Mouse (Mus musculus) heart, postnatal 4 days (tissue): ENCODE results near the gene Inpp4b. TPM values are rescaled to one million over a fixed set of nuclear protein-coding genes. Genes with fewer than 3 reads are reported as not detected.

Experiments
- DNase-seq: peaks from one replicate; pipeline ENCODE4 v3.0.0; 2021
- total RNA-seq, 2 experiments: library from RNA; stranded (reverse); gene quantifications; 2 replicates each; pipeline ENCODE4 v1.2.3; 2021

The Inpp4b gene
- total RNA-seq, 2 experiments from 2014 or later: 48.2 to 54.0 TPM

GRCm38 (mm10) chr8:81844104-81844982 lies 502.0 kb downstream of the Inpp4b start:
- no peak for DNase-seq

- no peak for DNase-seq
Observed at GRCm38 (mm10) chr8:81847929-81848328, 505.6 kb downstream of the Inpp4b start.

- DNase-seq: no peak
Observed at GRCm38 (mm10) chr8:81849976-81850375, 507.6 kb downstream of the Inpp4b start.

GRCm38 (mm10) chr8:81853184-81853583 lies 510.8 kb downstream of the Inpp4b start:
- no peak for DNase-seq

GRCm38 (mm10) chr8:81854543-81854942 lies 512.2 kb downstream of the Inpp4b start:
- DNase-seq: peak; percentile 12

GRCm38 (mm10) chr8:81855009-81855408 lies 512.7 kb downstream of the Inpp4b start:
- DNase-seq: no peak

GRCm38 (mm10) chr8:81856120-81856519 lies 513.8 kb downstream of the Inpp4b start:
- no peak for DNase-seq

- DNase-seq: no peak
Observed at GRCm38 (mm10) chr8:81856608-81857007, 514.3 kb downstream of the Inpp4b start.

GRCm38 (mm10) chr8:81858393-81858792 lies 516.0 kb downstream of the Inpp4b start:
- DNase-seq: no peak

- no peak for DNase-seq
Observed at GRCm38 (mm10) chr8:81859805-81860204, 517.4 kb downstream of the Inpp4b start.

- DNase-seq: no peak
Observed at GRCm38 (mm10) chr8:81861311-81861710, 519.0 kb downstream of the Inpp4b start.

GRCm38 (mm10) chr8:81862738-81863137 lies 520.4 kb downstream of the Inpp4b start:
- DNase-seq: no peak

GRCm38 (mm10) chr8:81864318-81864717 lies 522.0 kb downstream of the Inpp4b start:
- no peak for DNase-seq

- DNase-seq: peak; percentile 34
Observed at GRCm38 (mm10) chr8:81865664-81866063, 523.3 kb downstream of the Inpp4b start.

- DNase-seq: peak; percentile 14
Observed at GRCm38 (mm10) chr8:81867020-81867419, 524.7 kb downstream of the Inpp4b start.

- no peak for DNase-seq
Observed at GRCm38 (mm10) chr8:81870466-81870865, 528.1 kb downstream of the Inpp4b start.

- no peak for DNase-seq
Observed at GRCm38 (mm10) chr8:81880071-81880470, 537.7 kb downstream of the Inpp4b start.

GRCm38 (mm10) chr8:81884195-81884594 lies 541.8 kb downstream of the Inpp4b start:
- DNase-seq: no peak

GRCm38 (mm10) chr8:81888843-81889242 lies 546.5 kb downstream of the Inpp4b start:
- peak; percentile 16 for DNase-seq

GRCm38 (mm10) chr8:81893292-81893691 lies 550.9 kb downstream of the Inpp4b start:
- no peak for DNase-seq

GRCm38 (mm10) chr8:81946812-81947211 lies 604.5 kb downstream of the Inpp4b start:
- no peak for DNase-seq

GRCm38 (mm10) chr8:81953101-81953500 lies 610.7 kb downstream of the Inpp4b start:
- DNase-seq: no peak

- no peak for DNase-seq
Observed at GRCm38 (mm10) chr8:81985128-81985665, 642.8 kb downstream of the Inpp4b start.

GRCm38 (mm10) chr8:81992966-81993365 lies 650.6 kb downstream of the Inpp4b start:
- no peak for DNase-seq
